Mouse (Mus musculus): ENCODE measurements around the gene Cops4.

Gene Cops4

GRCm38 (mm10) chr5:100518049-100519026 lies at the start of gene Cops4:
Cops4 (plus strand) TSS chr5:100518309.
- peak; percentile 100 for DNase-seq (ENCODE audit: low read depth, low spot score)

- DNase-seq (ENCODE audit: low read depth, low spot score): no peak
These were observed 41.8 kb upstream of the Cops4 start for GRCm38 (mm10) chr5:100476328-100476727.

- no peak for DNase-seq (ENCODE audit: low read depth, low spot score)
These were observed 40.5 kb upstream of the Cops4 start for GRCm38 (mm10) chr5:100477604-100478003.

GRCm38 (mm10) chr5:100483569-100483968 lies 34.5 kb upstream of the Cops4 start:
- no peak for DNase-seq (ENCODE audit: low read depth, low spot score)

- no peak for DNase-seq (ENCODE audit: low read depth, low spot score)
These were observed 31.0 kb upstream of the Cops4 start for GRCm38 (mm10) chr5:100487120-100487519.

GRCm38 (mm10) chr5:100488231-100488630 lies 29.9 kb upstream of the Cops4 start:
- no peak for DNase-seq (ENCODE audit: low read depth, low spot score)

- DNase-seq (ENCODE audit: low read depth, low spot score): no peak
These were observed 28.8 kb upstream of the Cops4 start for GRCm38 (mm10) chr5:100489340-100489739.

DNA sequence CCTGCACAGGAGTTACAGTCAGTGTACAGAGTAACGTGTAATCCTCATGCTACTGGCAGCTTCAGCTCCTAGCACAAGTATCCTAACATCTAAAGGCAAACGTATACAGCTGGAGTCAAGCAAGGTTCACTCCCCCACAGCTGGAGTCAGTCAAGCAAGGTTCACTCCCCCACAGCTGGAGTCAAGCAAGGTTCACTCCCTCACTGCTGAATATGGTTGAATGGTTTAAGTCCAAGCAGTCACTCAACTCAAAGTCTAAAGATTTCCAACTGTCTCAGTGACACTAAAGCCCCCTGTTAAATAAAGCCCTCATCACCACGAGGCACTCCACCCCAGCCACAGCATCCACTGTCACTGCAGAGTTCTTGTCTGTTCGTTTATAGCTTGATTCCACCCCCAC lies 26.4 kb upstream of the Cops4 start:
- peak; percentile 10 for DNase-seq (ENCODE audit: low read depth, low spot score)

GRCm38 (mm10) chr5:100498436-100499180 lies 19.5 kb upstream of the Cops4 start:
- DNase-seq (ENCODE audit: low read depth, low spot score): peak; percentile 83

- DNase-seq (ENCODE audit: low read depth, low spot score): peak; percentile 22
These were observed 18.9 kb upstream of the Cops4 start for GRCm38 (mm10) chr5:100499243-100499642.

- peak; percentile 60 for DNase-seq (ENCODE audit: low read depth, low spot score)
These were observed 18.2 kb upstream of the Cops4 start for GRCm38 (mm10) chr5:100499831-100500304.

DNA sequence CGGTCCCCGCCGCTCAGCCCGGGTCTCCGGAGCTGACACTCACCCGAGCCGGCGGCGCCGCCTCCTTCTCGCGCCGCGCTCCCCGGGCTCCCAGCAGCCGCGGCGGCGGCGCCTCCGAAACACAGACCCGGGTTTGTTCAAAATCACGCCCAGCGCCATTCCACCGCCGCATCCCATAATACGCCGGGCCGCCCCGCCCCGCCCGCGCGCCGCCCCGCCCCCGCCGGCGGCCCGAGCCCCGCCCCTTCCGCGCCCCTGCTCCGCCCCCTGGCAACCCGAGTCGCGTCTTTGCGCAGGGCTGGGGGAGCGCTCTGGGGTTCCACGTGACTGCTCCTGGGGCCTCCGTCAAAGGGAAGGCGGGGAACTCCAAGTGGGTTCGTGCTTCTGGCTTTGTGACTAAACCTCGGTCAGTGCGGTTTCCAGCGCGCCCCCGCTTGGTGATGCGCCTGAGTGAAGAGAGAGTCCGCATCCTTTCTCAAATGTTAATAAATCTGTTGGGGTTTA lies 17.6 kb upstream of the Cops4 start, which contains the start of gene Lin54:
TSS of gene Lin54 (minus strand) at position 182 of the 504 bp plus-strand sequence.
- peak; percentile 97 for DNase-seq (ENCODE audit: low read depth, low spot score)

DNA sequence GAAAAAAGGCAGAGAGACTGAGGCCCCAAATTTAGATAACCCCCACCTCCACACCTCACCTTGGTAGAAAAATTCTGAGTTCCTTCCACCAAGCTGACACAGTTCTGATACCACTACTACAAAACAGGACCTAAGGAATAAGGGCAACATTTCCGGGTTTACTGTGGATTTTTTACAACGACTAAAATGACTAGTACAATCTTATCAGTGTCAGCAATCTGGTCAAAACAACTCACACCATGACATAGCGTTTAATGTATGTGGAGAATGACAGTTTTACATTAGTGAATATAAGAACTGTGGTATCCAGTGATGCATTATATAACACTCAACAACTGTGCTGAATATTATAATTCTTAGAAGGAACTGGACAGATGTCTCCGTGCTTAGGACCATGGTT lies 16.8 kb upstream of the Cops4 start:
- DNase-seq (ENCODE audit: low read depth, low spot score): no peak

DNA sequence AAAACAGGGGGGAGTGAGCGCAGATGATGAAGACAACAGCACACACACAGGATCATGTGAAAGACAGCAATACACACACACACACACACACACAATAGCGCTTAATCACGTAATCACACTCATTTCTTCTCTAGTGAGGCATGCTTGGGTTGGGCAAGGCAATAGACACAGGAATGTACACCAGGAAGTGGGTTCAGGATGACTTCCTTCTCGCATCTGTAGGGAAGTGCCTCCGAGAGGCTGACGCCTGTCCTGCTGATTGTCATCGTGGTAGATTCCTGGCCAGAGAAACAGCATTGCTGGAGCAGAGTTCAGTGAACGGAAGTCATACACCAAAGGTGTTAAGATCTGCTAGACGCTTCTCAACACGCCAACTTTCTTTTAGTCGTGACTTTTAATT lies 8.9 kb upstream of the Cops4 start:
- no peak for DNase-seq (ENCODE audit: low read depth, low spot score)

DNA sequence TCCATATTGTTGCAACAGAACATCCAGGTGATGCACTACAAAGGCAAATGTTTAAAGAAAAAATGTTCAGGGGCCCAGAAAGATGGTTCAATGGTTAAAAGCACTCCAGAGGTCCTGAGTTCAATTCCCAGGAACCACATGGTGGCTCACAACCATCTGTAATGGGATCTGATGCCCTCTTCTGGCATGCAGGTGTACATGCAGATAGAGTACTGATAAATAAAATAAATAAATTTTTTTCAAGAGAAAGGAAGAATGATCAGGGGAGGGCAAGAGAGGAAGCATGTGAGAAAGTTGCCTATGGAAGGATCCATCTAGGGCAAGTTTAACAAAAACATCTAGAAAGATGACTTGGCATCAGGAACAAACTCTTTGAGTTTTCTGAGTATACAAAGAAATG lies 5.5 kb upstream of the Cops4 start:
- DNase-seq (ENCODE audit: low read depth, low spot score): no peak

GRCm38 (mm10) chr5:100519027-100519411 lies 910 bp downstream of the Cops4 start:
- DNase-seq (ENCODE audit: low read depth, low spot score): peak; percentile 23

- DNase-seq (ENCODE audit: low read depth, low spot score): no peak
These were observed 2.1 kb downstream of the Cops4 start for GRCm38 (mm10) chr5:100520223-100520622.

DNA sequence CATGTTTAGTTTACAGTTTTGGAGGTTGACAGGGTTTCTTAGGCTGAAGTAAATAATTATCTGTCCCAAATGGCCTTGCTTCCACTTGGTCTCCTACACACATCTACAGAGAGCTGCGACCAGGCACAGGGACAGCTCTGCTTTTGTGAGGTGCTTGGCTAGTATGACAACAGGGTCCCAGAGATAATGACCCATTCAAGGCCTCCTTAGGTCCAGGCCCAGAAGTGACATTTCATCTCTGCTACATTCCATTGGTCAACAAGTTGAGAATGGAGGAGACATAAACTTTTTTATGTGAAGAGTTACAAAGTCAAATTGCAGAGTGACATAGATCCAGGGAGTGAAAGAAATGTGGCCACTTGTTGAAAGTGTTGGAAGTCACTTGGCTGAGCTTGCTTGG lies 5.2 kb downstream of the Cops4 start:
- no peak for DNase-seq (ENCODE audit: low read depth, low spot score)

DNA sequence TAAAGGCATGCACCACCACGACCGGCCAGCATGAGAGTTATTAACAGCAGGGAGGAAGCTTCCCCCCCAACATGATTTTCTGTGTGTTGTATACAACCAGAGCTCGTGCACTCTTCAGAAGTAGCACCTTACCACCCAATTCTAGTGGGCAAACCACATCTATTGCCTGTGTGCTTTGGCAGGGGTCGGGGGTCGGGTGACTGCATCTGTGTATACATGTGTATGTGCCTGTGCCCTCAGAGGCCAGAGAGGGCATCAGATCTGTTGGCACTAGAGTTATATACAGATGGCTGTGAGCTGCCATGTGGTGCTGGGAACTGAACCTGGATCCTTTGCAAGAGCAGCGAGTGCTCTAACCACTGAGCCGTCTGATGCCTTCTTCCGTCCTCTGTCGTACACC lies 6.8 kb downstream of the Cops4 start:
- DNase-seq (ENCODE audit: low read depth, low spot score): no peak

GRCm38 (mm10) chr5:100525620-100526019 lies 7.5 kb downstream of the Cops4 start:
- no peak for DNase-seq (ENCODE audit: low read depth, low spot score)

GRCm38 (mm10) chr5:100526164-100526563 lies 8.1 kb downstream of the Cops4 start:
- DNase-seq (ENCODE audit: low read depth, low spot score): peak; percentile 54

DNA sequence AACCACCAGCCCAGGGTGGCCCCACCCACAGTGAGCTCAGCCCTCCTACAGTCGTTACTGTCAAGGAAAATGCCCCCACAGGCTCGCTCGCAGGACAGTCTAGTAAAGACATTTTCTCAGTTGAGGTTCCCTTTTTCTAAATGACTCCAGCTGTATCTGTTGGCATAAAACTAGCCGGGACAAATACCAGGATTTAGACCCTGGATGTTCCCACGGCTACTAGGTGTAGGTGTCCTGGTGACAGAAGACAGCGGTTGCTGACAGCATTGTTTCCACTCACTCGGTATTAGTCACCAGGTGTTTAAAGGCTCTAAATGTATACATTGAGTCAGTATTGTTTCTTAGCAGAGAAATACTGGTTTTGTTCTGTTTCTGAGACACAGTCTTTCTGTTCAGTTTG lies 17.7 kb downstream of the Cops4 start:
- DNase-seq (ENCODE audit: low read depth, low spot score): peak; percentile 25
